Mouse (Mus musculus): ENCODE data around the gene Col6a6. TPM values are rescaled to one million over a fixed set of nuclear protein-coding genes. Genes with fewer than 3 reads are reported as not detected.

The Col6a6 gene
- polyA plus RNA-seq, 1 experiment from 2014 or later = 0.02 TPM

GRCm38 (mm10) chr9:105719367-105719766 lies 108.6 kb downstream of the Col6a6 start:
- Histone ChIP-seq H3K9me3 (no peaks in the 10 kb centered on the region), H3K27ac (no peak overlapping the region), H3K4me3 (no peak overlapping the region), H3K4me1 (peaks cover 21% of the 10 kb centered on the region; the same call in 1 of the 2 replicates), H3K36me3 (replicated peaks) (no peaks in the 10 kb centered on the region), H3K27me3 (ENCODE audit: poor library complexity, severe bottlenecking) (no peaks in the 10 kb centered on the region)
- no peak for DNase-seq (ENCODE audit: extremely low spot score, low spot score)
- WGBS = 72% methylated on average over 7 of the region's 7 CpGs

- 96% methylated on average over 3 of the region's 3 CpGs for WGBS
- H3K4me1 ChIP-seq = no peaks in the 10 kb centered on the region
- H3K9me3 ChIP-seq = no peaks in the 10 kb centered on the region
- no peaks in the 10 kb centered on the region for H3K27me3 ChIP-seq (ENCODE audit: poor library complexity, severe bottlenecking)
- no peaks in the 10 kb centered on the region for H3K36me3 ChIP-seq (replicated peaks)
- H3K4me3 ChIP-seq = no peak overlapping the region
- H3K27ac ChIP-seq = no peak overlapping the region
- DNase-seq (ENCODE audit: extremely low spot score, low spot score) = no peak
Measured at GRCm38 (mm10) chr9:105712049-105712448, 115.9 kb downstream of the Col6a6 start.

GRCm38 (mm10) chr9:105705011-105705410 lies 122.9 kb downstream of the Col6a6 start:
- Histone ChIP-seq H3K36me3 (replicated peaks) (no peaks in the 10 kb centered on the region), H3K27me3 (ENCODE audit: poor library complexity, severe bottlenecking) (no peaks in the 10 kb centered on the region), H3K4me3 (no peak overlapping the region), H3K9me3 (no peaks in the 10 kb centered on the region), H3K27ac (no peak overlapping the region), H3K4me1 (no peaks in the 10 kb centered on the region)
- WGBS = 97% methylated on average over 1 of the region's 1 CpGs
- DNase-seq (ENCODE audit: extremely low spot score, low spot score) = no peak

- Histone ChIP-seq H3K36me3 (replicated peaks) (no peaks in the 10 kb centered on the region), H3K27me3 (ENCODE audit: poor library complexity, severe bottlenecking) (no peaks in the 10 kb centered on the region), H3K9me3 (no peaks in the 10 kb centered on the region), H3K27ac (no peak overlapping the region), H3K4me3 (no peak overlapping the region), H3K4me1 (no peaks in the 10 kb centered on the region)
- WGBS = 93% methylated on average over 16 of the region's 16 CpGs
- DNase-seq (ENCODE audit: extremely low spot score, low spot score) = no peak
Measured at GRCm38 (mm10) chr9:105704226-105704932, 123.6 kb downstream of the Col6a6 start.

GRCm38 (mm10) chr9:105701966-105702365 lies 126.0 kb downstream of the Col6a6 start:
- H3K4me3 ChIP-seq = no peak overlapping the region
- DNase-seq (ENCODE audit: extremely low spot score, low spot score) = no peak
- H3K36me3 ChIP-seq (replicated peaks) = no peaks in the 10 kb centered on the region
- WGBS = 91% methylated on average over 9 of the region's 9 CpGs
- no peak overlapping the region for H3K27ac ChIP-seq
- no peaks in the 10 kb centered on the region for H3K4me1 ChIP-seq
- H3K27me3 ChIP-seq (ENCODE audit: poor library complexity, severe bottlenecking) = no peaks in the 10 kb centered on the region
- no peaks in the 10 kb centered on the region for H3K9me3 ChIP-seq

- H3K36me3 ChIP-seq (replicated peaks) = no peaks in the 10 kb centered on the region
- H3K27ac ChIP-seq = no peak overlapping the region
- no peak overlapping the region for H3K4me3 ChIP-seq
- H3K4me1 ChIP-seq = no peaks in the 10 kb centered on the region
- WGBS = 89% methylated on average over 6 of the region's 6 CpGs
- DNase-seq (ENCODE audit: extremely low spot score, low spot score) = no peak
- no peaks in the 10 kb centered on the region for H3K27me3 ChIP-seq (ENCODE audit: poor library complexity, severe bottlenecking)
- H3K9me3 ChIP-seq = no peaks in the 10 kb centered on the region
Measured at GRCm38 (mm10) chr9:105700702-105701101, 127.3 kb downstream of the Col6a6 start.

GRCm38 (mm10) chr9:105697764-105698396 lies 130.1 kb downstream of the Col6a6 start:
- Histone ChIP-seq H3K4me3 (no peak overlapping the region), H3K27ac (no peak overlapping the region), H3K27me3 (ENCODE audit: poor library complexity, severe bottlenecking) (no peaks in the 10 kb centered on the region), H3K9me3 (no peaks in the 10 kb centered on the region), H3K36me3 (replicated peaks) (no peaks in the 10 kb centered on the region), H3K4me1 (no peaks in the 10 kb centered on the region)
- 87% methylated on average over 9 of the region's 9 CpGs for WGBS
- no peak for DNase-seq (ENCODE audit: extremely low spot score, low spot score)

GRCm38 (mm10) chr9:105696818-105697564 lies 131.0 kb downstream of the Col6a6 start:
- WGBS = 89% methylated on average over 7 of the region's 7 CpGs
- Histone ChIP-seq H3K4me1 (no peaks in the 10 kb centered on the region), H3K27ac (no peak overlapping the region), H3K4me3 (no peak overlapping the region), H3K36me3 (replicated peaks) (no peaks in the 10 kb centered on the region), H3K9me3 (no peaks in the 10 kb centered on the region), H3K27me3 (ENCODE audit: poor library complexity, severe bottlenecking) (no peaks in the 10 kb centered on the region)
- DNase-seq (ENCODE audit: extremely low spot score, low spot score) = no peak

- no peaks in the 10 kb centered on the region for H3K9me3 ChIP-seq
- WGBS = 9% methylated on average over 5 of the region's 5 CpGs
- DNase-seq (ENCODE audit: extremely low spot score, low spot score) = peak; percentile 77
- no peaks in the 10 kb centered on the region for H3K36me3 ChIP-seq (replicated peaks)
- no peaks in the 10 kb centered on the region for H3K27me3 ChIP-seq (ENCODE audit: poor library complexity, severe bottlenecking)
- no peak overlapping the region for H3K27ac ChIP-seq
- H3K4me1 ChIP-seq = peaks cover 14% of the 10 kb centered on the region
- H3K4me3 ChIP-seq = no peak overlapping the region
Measured at GRCm38 (mm10) chr9:105693854-105694253, 134.1 kb downstream of the Col6a6 start.

- Histone ChIP-seq H3K9me3 (no peaks in the 10 kb centered on the region), H3K4me3 (no peak overlapping the region), H3K36me3 (replicated peaks) (peaks cover 8% of the 10 kb centered on the region), H3K27ac (no peak overlapping the region), H3K4me1 (peaks cover 19% of the 10 kb centered on the region), H3K27me3 (ENCODE audit: poor library complexity, severe bottlenecking) (no peaks in the 10 kb centered on the region)
- no peak for DNase-seq (ENCODE audit: extremely low spot score, low spot score)
- 91% methylated on average over 9 of the region's 9 CpGs for WGBS
Measured at GRCm38 (mm10) chr9:105693056-105693455, 134.9 kb downstream of the Col6a6 start.

- DNase-seq (ENCODE audit: extremely low spot score, low spot score) = no peak
- H3K27me3 ChIP-seq (ENCODE audit: poor library complexity, severe bottlenecking) = no peaks in the 10 kb centered on the region
Measured at GRCm38 (mm10) chr9:105692472-105692871, 135.5 kb downstream of the Col6a6 start.

GRCm38 (mm10) chr9:105689485-105689884 lies 138.5 kb downstream of the Col6a6 start:
- WGBS = 49% methylated on average over 7 of the region's 7 CpGs

More at GRCm38 (mm10) chr9:105692472-105692871, 135.5 kb downstream of the Col6a6 start:
- Histone ChIP-seq H3K9me3 (no peaks in the 10 kb centered on the region), H3K4me3 (no peak overlapping the region), H3K4me1 (peaks cover 19% of the 10 kb centered on the region), H3K27ac (no peak overlapping the region), H3K36me3 (replicated peaks) (peaks cover 13% of the 10 kb centered on the region)
- 94% methylated on average over 14 of the region's 14 CpGs for WGBS

More at GRCm38 (mm10) chr9:105689485-105689884, 138.5 kb downstream of the Col6a6 start:
- no peaks in the 10 kb centered on the region for H3K9me3 ChIP-seq
- H3K4me1 ChIP-seq = peaks cover 19% of the 10 kb centered on the region
- no peak for DNase-seq (ENCODE audit: extremely low spot score, low spot score)
- H3K4me3 ChIP-seq = no peak overlapping the region
- H3K36me3 ChIP-seq (replicated peaks) = peaks cover 43% of the 10 kb centered on the region
- H3K27me3 ChIP-seq (ENCODE audit: poor library complexity, severe bottlenecking) = no peaks in the 10 kb centered on the region
- no peak overlapping the region for H3K27ac ChIP-seq

All from forebrain, embryonic 10.5 days (tissue).